Mouse (Mus musculus): ENCODE measurements around the gene Gm49711. TPM values are rescaled to one million over a fixed set of nuclear protein-coding genes. Genes with fewer than 3 reads are reported as not detected.

The Gm49711 gene
- polyA plus RNA-seq, 1 experiment from 2014 or later = 0.08 TPM

- ATAC-seq (ENCODE audit: low FRiP score, low TSS enrichment) (no peak), DNase-seq (ENCODE audit: low spot score) (no peak)
- TF ChIP-seq CTCF (IDR thresholded peaks at IDR 0.05; ENCODE audit: low read depth) (no peak), EP300 (optimal IDR thresholded peaks at IDR 0.05) (no peak)
- no peaks in the 10 kb centered on the region for H3K36me3 ChIP-seq (ENCODE audit: control insufficient read depth, insufficient read depth, low read length)
- 84% methylated on average over 3 of the region's 3 CpGs for WGBS
- H3K27me3 ChIP-seq (ENCODE audit: control insufficient read depth, insufficient read depth, low read length) = no peaks in the 10 kb centered on the region
- no peak overlapping the region for H3K27ac ChIP-seq (replicated peaks)
- H3K4me2 ChIP-seq (replicated peaks; ENCODE audit: low read depth) = peak overlapping the region; percentile 12; the same call in 1 of the 2 replicates
- H3K4me3 ChIP-seq (ENCODE audit: low read depth, low read length) = no peak overlapping the region
- no peaks in the 10 kb centered on the region for H3K9me3 ChIP-seq (ENCODE audit: control insufficient read depth, low read length)
- no peak overlapping the region for H3K9ac ChIP-seq (ENCODE audit: low read length)
- H3K4me1 ChIP-seq (replicated peaks; ENCODE audit: control insufficient read depth, insufficient read depth) = no peaks in the 10 kb centered on the region
Measured at GRCm38 (mm10) chr16:92060213-92060612, 2.1 kb downstream of the Gm49711 start.

- no peak overlapping the region for H3K9ac ChIP-seq (ENCODE audit: low read length)
- ATAC-seq (ENCODE audit: low FRiP score, low TSS enrichment) = no peak
- no peak overlapping the region for H3K4me2 ChIP-seq (replicated peaks; ENCODE audit: low read depth)
- no peaks in the 10 kb centered on the region for H3K4me1 ChIP-seq (replicated peaks; ENCODE audit: control insufficient read depth, insufficient read depth)
- H3K9me3 ChIP-seq (ENCODE audit: control insufficient read depth, low read length) = no peaks in the 10 kb centered on the region
- WGBS = 81% methylated on average over 7 of the region's 7 CpGs
- no peak for DNase-seq (ENCODE audit: low spot score)
- no peak overlapping the region for H3K27ac ChIP-seq (replicated peaks)
- no peak overlapping the region for H3K4me3 ChIP-seq (ENCODE audit: low read depth, low read length)
- no peak for TF ChIP-seq EP300 (optimal IDR thresholded peaks at IDR 0.05)
- no peak for TF ChIP-seq CTCF (IDR thresholded peaks at IDR 0.05; ENCODE audit: low read depth)
- H3K36me3 ChIP-seq (ENCODE audit: control insufficient read depth, insufficient read depth, low read length) = 0 out of 2 replicates have a peak, but pooled peaks cover under 1% of the 10 kb centered on the region
- H3K27me3 ChIP-seq (ENCODE audit: control insufficient read depth, insufficient read depth, low read length) = no peaks in the 10 kb centered on the region
Measured at GRCm38 (mm10) chr16:92061586-92061985, 3.5 kb downstream of the Gm49711 start.

GRCm38 (mm10) chr16:92062832-92063231 is 4.7 kb downstream of the Gm49711 start:
- Histone ChIP-seq H3K4me3 (ENCODE audit: low read depth, low read length) (no peak overlapping the region), H3K4me1 (replicated peaks; ENCODE audit: control insufficient read depth, insufficient read depth) (no peaks in the 10 kb centered on the region), H3K4me2 (replicated peaks; ENCODE audit: low read depth) (no peak overlapping the region), H3K36me3 (ENCODE audit: control insufficient read depth, insufficient read depth, low read length) (peaks cover 5% of the 10 kb centered on the region; the same call in 1 of the 2 replicates), H3K27me3 (ENCODE audit: control insufficient read depth, insufficient read depth, low read length) (no peaks in the 10 kb centered on the region), H3K27ac (replicated peaks) (no peak overlapping the region), H3K9me3 (ENCODE audit: control insufficient read depth, low read length) (no peaks in the 10 kb centered on the region), H3K9ac (ENCODE audit: low read length) (no peak overlapping the region)
- WGBS = 94% methylated on average over 1 of the region's 1 CpGs
- TF ChIP-seq EP300 (optimal IDR thresholded peaks at IDR 0.05) (no peak), CTCF (IDR thresholded peaks at IDR 0.05; ENCODE audit: low read depth) (0 out of 2 replicates have a peak, but pooled peaks have one; percentile 15)
- DNase-seq (ENCODE audit: low spot score) (no peak), ATAC-seq (ENCODE audit: low FRiP score, low TSS enrichment) (no peak)

GRCm38 (mm10) chr16:92064801-92065200 is 6.7 kb downstream of the Gm49711 start:
- 79% methylated on average over 2 of the region's 2 CpGs for WGBS
- TF ChIP-seq CTCF (IDR thresholded peaks at IDR 0.05; ENCODE audit: low read depth) (no peak), EP300 (optimal IDR thresholded peaks at IDR 0.05) (no peak)

GRCm38 (mm10) chr16:92070338-92070737 is 12.2 kb downstream of the Gm49711 start:
- no peak overlapping the region for H3K4me2 ChIP-seq (replicated peaks; ENCODE audit: low read depth)
- H3K4me3 ChIP-seq (ENCODE audit: low read depth, low read length) = no peak overlapping the region
- no peaks in the 10 kb centered on the region for H3K9me3 ChIP-seq (ENCODE audit: control insufficient read depth, low read length)
- no peak for DNase-seq (ENCODE audit: low spot score)
- TF ChIP-seq EP300 (optimal IDR thresholded peaks at IDR 0.05) = no peak
- TF ChIP-seq CTCF (IDR thresholded peaks at IDR 0.05; ENCODE audit: low read depth) = no peak
- no peak overlapping the region for H3K27ac ChIP-seq (replicated peaks)
- H3K27me3 ChIP-seq (ENCODE audit: control insufficient read depth, insufficient read depth, low read length) = no peaks in the 10 kb centered on the region
- WGBS = 83% methylated on average over 8 of the region's 8 CpGs
- ATAC-seq (ENCODE audit: low FRiP score, low TSS enrichment) = no peak
- no peak overlapping the region for H3K9ac ChIP-seq (ENCODE audit: low read length)
- peaks cover 5% of the 10 kb centered on the region; the same call in 1 of the 2 replicates for H3K36me3 ChIP-seq (ENCODE audit: control insufficient read depth, insufficient read depth, low read length)
- no peaks in the 10 kb centered on the region for H3K4me1 ChIP-seq (replicated peaks; ENCODE audit: control insufficient read depth, insufficient read depth)

More at GRCm38 (mm10) chr16:92064801-92065200, 6.7 kb downstream of the Gm49711 start:
- Histone ChIP-seq H3K27ac (replicated peaks) (no peak overlapping the region), H3K27me3 (ENCODE audit: control insufficient read depth, insufficient read depth, low read length) (no peaks in the 10 kb centered on the region), H3K4me3 (ENCODE audit: low read depth, low read length) (no peak overlapping the region), H3K36me3 (ENCODE audit: control insufficient read depth, insufficient read depth, low read length) (peaks cover 5% of the 10 kb centered on the region; the same call in 1 of the 2 replicates), H3K9ac (ENCODE audit: low read length) (no peak overlapping the region), H3K4me2 (replicated peaks; ENCODE audit: low read depth) (no peak overlapping the region), H3K4me1 (replicated peaks; ENCODE audit: control insufficient read depth, insufficient read depth) (no peaks in the 10 kb centered on the region), H3K9me3 (ENCODE audit: control insufficient read depth, low read length) (no peaks in the 10 kb centered on the region)
- DNase-seq (ENCODE audit: low spot score) = no peak
- no peak for ATAC-seq (ENCODE audit: low FRiP score, low TSS enrichment)

- no peaks in the 10 kb centered on the region for H3K9me3 ChIP-seq (ENCODE audit: control insufficient read depth, low read length)
- no peak overlapping the region for H3K27ac ChIP-seq (replicated peaks)
- no peak overlapping the region for H3K4me2 ChIP-seq (replicated peaks; ENCODE audit: low read depth)
- no peaks in the 10 kb centered on the region for H3K27me3 ChIP-seq (ENCODE audit: control insufficient read depth, insufficient read depth, low read length)
- no peaks in the 10 kb centered on the region for H3K36me3 ChIP-seq (ENCODE audit: control insufficient read depth, insufficient read depth, low read length)
- no peaks in the 10 kb centered on the region for H3K4me1 ChIP-seq (replicated peaks; ENCODE audit: control insufficient read depth, insufficient read depth)
- DNase-seq (ENCODE audit: low spot score) = no peak
- 88% methylated on average over 8 of the region's 8 CpGs for WGBS
- no peak overlapping the region for H3K4me3 ChIP-seq (ENCODE audit: low read depth, low read length)
- no peak for ATAC-seq (ENCODE audit: low FRiP score, low TSS enrichment)
- H3K9ac ChIP-seq (ENCODE audit: low read length) = no peak overlapping the region
- no peak for TF ChIP-seq CTCF (IDR thresholded peaks at IDR 0.05; ENCODE audit: low read depth)
- no peak for TF ChIP-seq EP300 (optimal IDR thresholded peaks at IDR 0.05)
Measured at GRCm38 (mm10) chr16:92076797-92077196, 18.7 kb downstream of the Gm49711 start.
